Mouse (Mus musculus): ENCODE results near the gene Galnt4. TPM values are rescaled to one million over a fixed set of nuclear protein-coding genes. Genes with fewer than 3 reads are reported as not detected.
"Not testable (repeated sequence)": the region's sequence is repeated elsewhere in the genome, so short reads cannot be mapped to it uniquely, and the experiment has no call there.

Galnt4 gene
- polyA plus RNA-seq, 1 experiment, result 4.2 TPM

GRCm38 (mm10) chr10:99145611-99146010, 37.7 kb downstream of the Galnt4 start:
- Histone ChIP-seq H3K36me3 (ENCODE audit: control insufficient read depth, insufficient read depth, low read length) (no peaks in the 10 kb centered on the region), H3K27ac (ENCODE audit: control insufficient read depth, insufficient read depth, low read length) (no peak overlapping the region), H3K27me3 (ENCODE audit: control insufficient read depth, insufficient read depth, low read length) (no peaks in the 10 kb centered on the region), H3K4me1 (replicated peaks; ENCODE audit: control insufficient read depth, insufficient read depth, low read length) (no peaks in the 10 kb centered on the region), H3K4me3 (ENCODE audit: control insufficient read depth, insufficient read depth, low read length) (no peak overlapping the region)
- no peak for TF ChIP-seq POLR2A (IDR thresholded peaks at IDR 0.05; ENCODE audit: control insufficient read depth, extremely low read depth, insufficient read depth, low read length, poor library complexity)
- no peak for TF ChIP-seq CTCF (IDR thresholded peaks at IDR 0.05; ENCODE audit: borderline replicate concordance, control insufficient read depth, extremely low read depth, insufficient read depth, low read length, poor library complexity)
- 94% methylated on average over 8 of the region's 8 CpGs for WGBS
- no peak for DNase-seq

- Histone ChIP-seq H3K36me3 (ENCODE audit: control insufficient read depth, insufficient read depth, low read length) (no peaks in the 10 kb centered on the region), H3K27ac (ENCODE audit: control insufficient read depth, insufficient read depth, low read length) (no peak overlapping the region), H3K4me3 (ENCODE audit: control insufficient read depth, insufficient read depth, low read length) (no peak overlapping the region), H3K27me3 (ENCODE audit: control insufficient read depth, insufficient read depth, low read length) (no peaks in the 10 kb centered on the region), H3K4me1 (replicated peaks; ENCODE audit: control insufficient read depth, insufficient read depth, low read length) (no peaks in the 10 kb centered on the region)
- TF ChIP-seq CTCF (IDR thresholded peaks at IDR 0.05; ENCODE audit: borderline replicate concordance, control insufficient read depth, extremely low read depth, insufficient read depth, low read length, poor library complexity) (no peak), POLR2A (IDR thresholded peaks at IDR 0.05; ENCODE audit: control insufficient read depth, extremely low read depth, insufficient read depth, low read length, poor library complexity) (no peak)
- WGBS, result 94% methylated on average over 8 of the region's 8 CpGs
- no peak for DNase-seq
These were observed 38.6 kb downstream of the Galnt4 start for GRCm38 (mm10) chr10:99146596-99146995.

GRCm38 (mm10) chr10:99150016-99150415, 42.1 kb downstream of the Galnt4 start:
- 96% methylated on average over 6 of the region's 6 CpGs for whole genome bisulfite sequencing
- Histone ChIP-seq H3K4me3 (ENCODE audit: control insufficient read depth, insufficient read depth, low read length) (no peak overlapping the region), H3K36me3 (ENCODE audit: control insufficient read depth, insufficient read depth, low read length) (no peaks in the 10 kb centered on the region), H3K27ac (ENCODE audit: control insufficient read depth, insufficient read depth, low read length) (no peak overlapping the region), H3K4me1 (replicated peaks; ENCODE audit: control insufficient read depth, insufficient read depth, low read length) (no peaks in the 10 kb centered on the region), H3K27me3 (ENCODE audit: control insufficient read depth, insufficient read depth, low read length) (no peaks in the 10 kb centered on the region)
- TF ChIP-seq CTCF (IDR thresholded peaks at IDR 0.05; ENCODE audit: borderline replicate concordance, control insufficient read depth, extremely low read depth, insufficient read depth, low read length, poor library complexity) (no peak), POLR2A (IDR thresholded peaks at IDR 0.05; ENCODE audit: control insufficient read depth, extremely low read depth, insufficient read depth, low read length, poor library complexity) (no peak)
- no peak for DNase-seq

DNA sequence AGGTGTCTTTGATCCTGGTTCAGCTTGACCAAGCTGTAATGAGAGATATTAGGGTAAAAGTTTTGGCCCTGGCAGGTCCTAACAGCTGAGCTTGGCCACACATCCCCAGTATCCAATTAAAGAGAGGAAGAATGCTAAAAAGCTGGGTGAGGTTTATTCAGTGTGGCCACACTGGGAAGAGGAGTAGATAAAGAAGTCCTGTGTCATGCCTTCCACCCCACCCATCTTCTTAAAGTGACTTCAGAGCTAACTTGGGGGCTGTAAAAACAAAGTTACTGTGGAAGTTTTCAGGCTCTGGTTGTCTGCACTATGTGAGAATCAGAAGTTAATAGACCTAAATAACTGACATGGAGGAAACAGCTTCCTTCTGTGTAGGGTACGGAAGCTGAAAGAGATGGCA, 43.6 kb downstream of the Galnt4 start:
- Histone ChIP-seq H3K36me3 (ENCODE audit: control insufficient read depth, insufficient read depth, low read length) (no peaks in the 10 kb centered on the region; the same call in 1 of the 2 replicates), H3K4me1 (replicated peaks; ENCODE audit: control insufficient read depth, insufficient read depth, low read length) (no peaks in the 10 kb centered on the region), H3K27ac (ENCODE audit: control insufficient read depth, insufficient read depth, low read length) (no peak overlapping the region), H3K27me3 (ENCODE audit: control insufficient read depth, insufficient read depth, low read length) (no peaks in the 10 kb centered on the region), H3K4me3 (ENCODE audit: control insufficient read depth, insufficient read depth, low read length) (no peak overlapping the region)
- TF ChIP-seq CTCF (IDR thresholded peaks at IDR 0.05; ENCODE audit: borderline replicate concordance, control insufficient read depth, extremely low read depth, insufficient read depth, low read length, poor library complexity) (no peak), POLR2A (IDR thresholded peaks at IDR 0.05; ENCODE audit: control insufficient read depth, extremely low read depth, insufficient read depth, low read length, poor library complexity) (no peak)
- 100% methylated on average over 1 of the region's 1 CpGs for WGBS
- no peak for DNase-seq

- Histone ChIP-seq H3K36me3 (ENCODE audit: control insufficient read depth, insufficient read depth, low read length) (no peaks in the 10 kb centered on the region; the same call in 1 of the 2 replicates), H3K4me1 (replicated peaks; ENCODE audit: control insufficient read depth, insufficient read depth, low read length) (no peaks in the 10 kb centered on the region), H3K27me3 (ENCODE audit: control insufficient read depth, insufficient read depth, low read length) (no peaks in the 10 kb centered on the region), H3K4me3 (ENCODE audit: control insufficient read depth, insufficient read depth, low read length) (no peak overlapping the region), H3K27ac (ENCODE audit: control insufficient read depth, insufficient read depth, low read length) (no peak overlapping the region)
- no peak for TF ChIP-seq CTCF (IDR thresholded peaks at IDR 0.05; ENCODE audit: borderline replicate concordance, control insufficient read depth, extremely low read depth, insufficient read depth, low read length, poor library complexity)
- no peak for TF ChIP-seq POLR2A (IDR thresholded peaks at IDR 0.05; ENCODE audit: control insufficient read depth, extremely low read depth, insufficient read depth, low read length, poor library complexity)
- peak; percentile 69 for DNase-seq
- WGBS, result 83% methylated on average over 6 of the region's 6 CpGs
These were observed 44.1 kb downstream of the Galnt4 start for GRCm38 (mm10) chr10:99152063-99152462.

DNA sequence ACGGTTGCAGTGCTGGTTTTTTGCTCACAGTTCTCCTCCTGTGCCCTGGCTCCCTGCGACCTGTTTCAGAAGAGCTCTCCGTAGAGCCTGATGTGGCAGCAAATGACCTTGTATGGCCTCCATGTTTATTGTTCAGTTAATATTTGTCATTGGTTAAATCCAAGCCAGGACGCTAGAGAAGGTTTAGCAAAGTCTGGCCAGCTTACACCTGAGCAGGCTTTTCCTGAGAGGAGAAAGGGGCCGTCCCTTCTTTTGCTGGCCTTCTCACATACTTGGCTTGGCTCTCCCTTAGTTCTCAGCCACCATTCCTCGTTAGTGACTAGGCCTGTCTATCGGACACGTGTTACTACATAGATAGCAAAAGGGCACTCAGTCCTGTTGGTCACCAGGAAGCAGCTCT, 46.7 kb downstream of the Galnt4 start:
- no peak overlapping the region for H3K27ac ChIP-seq (ENCODE audit: control insufficient read depth, insufficient read depth, low read length)
- no peak for DNase-seq

GRCm38 (mm10) chr10:99156808-99157207, 48.8 kb downstream of the Galnt4 start:
- no peak for DNase-seq
- no peak for TF ChIP-seq CTCF (IDR thresholded peaks at IDR 0.05; ENCODE audit: borderline replicate concordance, control insufficient read depth, extremely low read depth, insufficient read depth, low read length, poor library complexity)
- no peak for TF ChIP-seq POLR2A (IDR thresholded peaks at IDR 0.05; ENCODE audit: control insufficient read depth, extremely low read depth, insufficient read depth, low read length, poor library complexity)
- H3K27me3 ChIP-seq (ENCODE audit: control insufficient read depth, insufficient read depth, low read length), result no peaks in the 10 kb centered on the region
- H3K4me3 ChIP-seq (ENCODE audit: control insufficient read depth, insufficient read depth, low read length), result no peak overlapping the region
- 89% methylated on average over 5 of the region's 5 CpGs for WGBS
- H3K36me3 ChIP-seq (ENCODE audit: control insufficient read depth, insufficient read depth, low read length), result no peaks in the 10 kb centered on the region; the same call in 1 of the 2 replicates
- no peak overlapping the region for H3K27ac ChIP-seq (ENCODE audit: control insufficient read depth, insufficient read depth, low read length)
- no peaks in the 10 kb centered on the region for H3K4me1 ChIP-seq (replicated peaks; ENCODE audit: control insufficient read depth, insufficient read depth, low read length)

More for the DNA sequence above, 46.7 kb downstream of the Galnt4 start:
- H3K4me1 ChIP-seq (replicated peaks; ENCODE audit: control insufficient read depth, insufficient read depth, low read length), result no peaks in the 10 kb centered on the region
- 95% methylated on average over 8 of the region's 8 CpGs for WGBS
- H3K4me3 ChIP-seq (ENCODE audit: control insufficient read depth, insufficient read depth, low read length), result no peak overlapping the region
- TF ChIP-seq POLR2A (IDR thresholded peaks at IDR 0.05; ENCODE audit: control insufficient read depth, extremely low read depth, insufficient read depth, low read length, poor library complexity) (no peak), CTCF (IDR thresholded peaks at IDR 0.05; ENCODE audit: borderline replicate concordance, control insufficient read depth, extremely low read depth, insufficient read depth, low read length, poor library complexity) (no peak)
- H3K27me3 ChIP-seq (ENCODE audit: control insufficient read depth, insufficient read depth, low read length), result no peaks in the 10 kb centered on the region
- no peaks in the 10 kb centered on the region; the same call in 1 of the 2 replicates for H3K36me3 ChIP-seq (ENCODE audit: control insufficient read depth, insufficient read depth, low read length)

GRCm38 (mm10) chr10:99157697-99158096, 49.7 kb downstream of the Galnt4 start:
- H3K4me1 ChIP-seq (replicated peaks; ENCODE audit: control insufficient read depth, insufficient read depth, low read length); H3K36me3 ChIP-seq (ENCODE audit: control insufficient read depth, insufficient read depth, low read length); H3K4me3 ChIP-seq (ENCODE audit: control insufficient read depth, insufficient read depth, low read length); DNase-seq; H3K27me3 ChIP-seq (ENCODE audit: control insufficient read depth, insufficient read depth, low read length); H3K27ac ChIP-seq (ENCODE audit: control insufficient read depth, insufficient read depth, low read length): not testable (repeated sequence)
- 96% methylated on average over 10 of the region's 10 CpGs for WGBS

All from thymus, adult 2 months (tissue).